Comparison of ENCODE assay signal across 21 mouse cellular contexts in genomic region chr11:29801432-29802427, GRCm38 (mm10). TPM values are rescaled to one million over a fixed set of nuclear protein-coding genes. Genes with fewer than 3 reads are reported as not detected.
DNase-seq lines count a peak whose midpoint lies in the region; ATAC-seq and TF ChIP-seq lines count a peak whose summit lies in the region.
"Had no signal": no experiment of that assay in that cellular context is flagged by ENCODE, and none has a peak within 500 bp of the region (broad histone marks: within the 10 kb centered on the region; RNA-seq: fewer than 3 reads in every experiment).

No protein-coding gene starts in this region.

- no peaks in the 10 kb centered on the region for H3K36me3 ChIP-seq in intestine, embryonic 16.5 days (ENCODE audit: control insufficient read depth, insufficient read depth, low read length)
- no peaks in the 10 kb centered on the region for H3K36me3 ChIP-seq in small intestine, adult 2 months (ENCODE audit: control insufficient read depth, insufficient read depth, low read length)
- H3K36me3 ChIP-seq in forebrain, embryonic 12.5 days (replicated peaks) = no peaks in the 10 kb centered on the region
- H3K36me3 ChIP-seq: heart, embryonic 10.5 days; hindbrain, embryonic 12.5 days; liver, embryonic 13.5 days; lung, embryonic 15.5 days had no signal

- H3K9me3 ChIP-seq in intestine, embryonic 16.5 days (ENCODE audit: control insufficient read depth, low read length) = no peaks in the 10 kb centered on the region
- no peaks in the 10 kb centered on the region for H3K9me3 ChIP-seq in forebrain, embryonic 12.5 days
- H3K9me3 ChIP-seq: heart, embryonic 10.5 days; hindbrain, embryonic 12.5 days; liver, embryonic 13.5 days; lung, embryonic 15.5 days had no signal

- H3K4me2 ChIP-seq in intestine, embryonic 16.5 days (ENCODE audit: low read depth, low read length) = no peak overlapping the region
- no peak overlapping the region for H3K4me2 ChIP-seq in forebrain, embryonic 12.5 days
- H3K4me2 ChIP-seq: hindbrain, embryonic 12.5 days; liver, embryonic 13.5 days; lung, embryonic 15.5 days had no signal

- H3K27ac ChIP-seq in bone marrow macrophage, adult 2 months (ENCODE audit: insufficient read depth, low read depth, low read length) = peak overlapping the region; percentile 36
- peak overlapping the region; percentile 23 for H3K27ac ChIP-seq in intestine, embryonic 16.5 days (ENCODE audit: low read length)
- H3K27ac ChIP-seq in small intestine, adult 2 months (ENCODE audit: insufficient read depth, low read depth, low read length) = peak overlapping the region; percentile 37; the same call in 1 of the 2 replicates
- no peak overlapping the region for H3K27ac ChIP-seq in forebrain, embryonic 12.5 days
- H3K27ac ChIP-seq: heart, embryonic 10.5 days; hindbrain, embryonic 12.5 days; liver, embryonic 13.5 days; lung, embryonic 15.5 days had no signal

- no peaks in the 10 kb centered on the region for H3K27me3 ChIP-seq in intestine, embryonic 16.5 days (replicated peaks; ENCODE audit: control insufficient read depth, insufficient read depth, low read length)
- H3K27me3 ChIP-seq in small intestine, adult 2 months (ENCODE audit: control insufficient read depth, insufficient read depth, low read length) = no peaks in the 10 kb centered on the region
- no peaks in the 10 kb centered on the region for H3K27me3 ChIP-seq in forebrain, embryonic 12.5 days
- H3K27me3 ChIP-seq: hindbrain, embryonic 12.5 days; liver, embryonic 13.5 days; lung, embryonic 15.5 days had no signal

- no peak for TF ChIP-seq CTCF in lung, adult 2 months (IDR thresholded peaks at IDR 0.05; ENCODE audit: insufficient read depth, low read length)
- TF ChIP-seq CTCF in bone marrow macrophage, adult 2 months (IDR thresholded peaks at IDR 0.05; ENCODE audit: low read depth, low read length) = no peak
- TF ChIP-seq CTCF in small intestine, adult 2 months (IDR thresholded peaks at IDR 0.05; ENCODE audit: extremely low read depth, insufficient read length, insufficient replicate concordance, low read depth, low read length) = no peak

- peak; percentile 28 for DNase-seq in lung, postnatal 25 days (ENCODE audit: low spot score)
- no peak for DNase-seq in lung, adult 2 months
- DNase-seq in layer of hippocampus, postnatal 10 days (ENCODE audit: low spot score in 2 of 2) = no peak
- DNase-seq in kidney, postnatal 25 days = no peak
- DNase-seq: adrenal gland, postnatal 25 days; cerebellum, adult 18-20 months; gastrocnemius, postnatal 14 days; liver, embryonic 13.5 days; retina, postnatal 1 day; thymus, postnatal 14 days had no signal

- TF ChIP-seq POLR2A in lung, adult 2 months (IDR thresholded peaks at IDR 0.05; ENCODE audit: borderline replicate concordance, extremely low read depth, low read depth, low read length) = no peak
- no peak for TF ChIP-seq POLR2A in bone marrow macrophage, adult 2 months (IDR thresholded peaks at IDR 0.05; ENCODE audit: borderline replicate concordance, low read depth, low read length)
- no peak for TF ChIP-seq POLR2A in small intestine, adult 2 months (IDR thresholded peaks at IDR 0.05; ENCODE audit: low read depth, low read length)

- no peak overlapping the region for H3K9ac ChIP-seq in intestine, embryonic 16.5 days (ENCODE audit: low read depth, low read length)
- no peak overlapping the region for H3K9ac ChIP-seq in forebrain, embryonic 12.5 days
- H3K9ac ChIP-seq: hindbrain, embryonic 12.5 days; liver, embryonic 13.5 days; lung, embryonic 15.5 days had no signal

- peak; percentile 86 for ATAC-seq in intestine, embryonic 16.5 days
- ATAC-seq in forebrain, embryonic 12.5 days (ENCODE audit: low FRiP score) = no peak
- ATAC-seq: activated CD4-positive, CD25-positive, alpha-beta regulatory T cell, adult 4 months; forebrain, embryonic 14.5 days; midbrain, embryonic 16.5 days had no signal

- no peaks in the 10 kb centered on the region for H3K4me1 ChIP-seq in lung, adult 2 months (ENCODE audit: control insufficient read depth, insufficient read depth, low read length)
- H3K4me1 ChIP-seq in bone marrow macrophage, adult 2 months (ENCODE audit: control insufficient read depth, insufficient read depth, low read length) = peaks cover 24% of the 10 kb centered on the region
- no peaks in the 10 kb centered on the region for H3K4me1 ChIP-seq in intestine, embryonic 16.5 days (ENCODE audit: control insufficient read depth, insufficient read depth, low read length)
- peaks cover 4% of the 10 kb centered on the region; the same call in 1 of the 2 replicates for H3K4me1 ChIP-seq in small intestine, adult 2 months (ENCODE audit: control insufficient read depth, insufficient read depth, insufficient read length, low read length)
- H3K4me1 ChIP-seq in forebrain, embryonic 12.5 days = no peaks in the 10 kb centered on the region
- H3K4me1 ChIP-seq: heart, embryonic 10.5 days; hindbrain, embryonic 12.5 days; liver, embryonic 13.5 days; lung, embryonic 15.5 days had no signal

- H3K4me3 ChIP-seq in lung, adult 2 months (replicated peaks; ENCODE audit: extremely low read depth, low read depth, low read length) = no peak overlapping the region
- no peak overlapping the region for H3K4me3 ChIP-seq in bone marrow macrophage, adult 2 months (ENCODE audit: insufficient read depth, low read length)
- no peak overlapping the region for H3K4me3 ChIP-seq in intestine, embryonic 16.5 days (ENCODE audit: low read length)
- H3K4me3 ChIP-seq in small intestine, adult 2 months (ENCODE audit: low read depth, low read length) = no peak overlapping the region
- H3K4me3 ChIP-seq in forebrain, embryonic 12.5 days (replicated peaks) = no peak overlapping the region
- H3K4me3 ChIP-seq: heart, embryonic 10.5 days; hindbrain, embryonic 12.5 days; liver, embryonic 13.5 days; lung, embryonic 15.5 days had no signal

- 74% methylated on average over 2 of the region's 2 CpGs for WGBS in lung, adult 2 months
- WGBS in intestine, embryonic 16.5 days = 79% methylated on average over 2 of the region's 2 CpGs
- WGBS in small intestine, adult 2 months = 57% methylated on average over 2 of the region's 2 CpGs
- WGBS in forebrain, embryonic 12.5 days = 86% methylated on average over 2 of the region's 2 CpGs

RNA-seq across cellular contexts. Expression of gene 4931440F15Rik, which starts 23.7 kb away (rescaled TPM):
- 0.20 and 0.23 TPM in 2 replicates for polyA plus RNA-seq in lung, adult 2 months (2012; rRNA removed)
- 0.70 TPM in 1 of 2 replicates, not detected in the other for polyA plus RNA-seq in bone marrow macrophage, adult 2 months (2012; ENCODE audit: insufficient read depth, insufficient read length, missing spikeins)
- 0.09 and 0.12 TPM in 2 replicates for polyA plus RNA-seq in intestine, embryonic 16.5 days (2015; fragmentation: Nextera tagmentation; extraction: Ambion mirVana)
- 0.03 and 0.08 TPM in 2 replicates for polyA plus RNA-seq in small intestine, adult 2 months (2012; rRNA removed)
- polyA plus RNA-seq in forebrain, embryonic 12.5 days (2016; fragmentation: Nextera tagmentation; extraction: Ambion mirVana) = 0.06 and 0.13 TPM in 2 replicates
- total RNA-seq in layer of hippocampus, postnatal 10 days (2021) = 1 to 10 TPM; 2.2 to 3.1 TPM
- total RNA-seq: megakaryocyte-erythroid progenitor cell, adult 5-6 weeks had no signal
- polyA plus RNA-seq: activated CD4-positive, CD25-positive, alpha-beta regulatory T cell, adult 4 months had no signal
